Mouse (Mus musculus) E14TG2a.4 (cell line): ENCODE measurements around the gene Borcs6.
"Not testable (repeated sequence)": the region's sequence is repeated elsewhere in the genome, so short reads cannot be mapped to it uniquely, and the experiment has no call there.

ENCODE experiments used
- H3K27me3 ChIP-seq: 2 replicates; pipeline ENCODE4 v1.6.1; 2014; ENCODE audit warnings: low read length, control low read depth; ENCODE audit not compliant: insufficient read depth
- H3K36me3 ChIP-seq: 2 replicates; pipeline ENCODE4 v1.6.1; 2014; ENCODE audit warnings: low read length, control low read depth; ENCODE audit not compliant: insufficient read depth
- H3K4me1 ChIP-seq: replicated peaks from 2 replicates; pipeline ENCODE4 v1.6.1; 2014; ENCODE audit warnings: low read depth, low read length, control low read depth
- H3K4me3 ChIP-seq: replicated peaks from 2 replicates; pipeline ENCODE4 v1.5.1; 2014; ENCODE audit warnings: mild to moderate bottlenecking, low read length
- H3K9me3 ChIP-seq: 2 replicates; pipeline ENCODE4 v1.6.1; 2014; ENCODE audit warnings: low read length, control low read depth
- CTCF ChIP-seq: conservative IDR thresholded peaks from 2 replicates; pipeline ENCODE4 v1.5.1; 2014; ENCODE audit warnings: low read length
- NANOG ChIP-seq: IDR thresholded peaks from 2 replicates; pipeline ENCODE4 v1.6.1; 2014; ENCODE audit warnings: borderline replicate concordance, low read length, mixed read lengths
- POU5F1 ChIP-seq: IDR thresholded peaks from 2 replicates; pipeline ENCODE4 v1.6.1; 2014; ENCODE audit warnings: low read length, borderline replicate concordance

Borcs6 gene

DNA sequence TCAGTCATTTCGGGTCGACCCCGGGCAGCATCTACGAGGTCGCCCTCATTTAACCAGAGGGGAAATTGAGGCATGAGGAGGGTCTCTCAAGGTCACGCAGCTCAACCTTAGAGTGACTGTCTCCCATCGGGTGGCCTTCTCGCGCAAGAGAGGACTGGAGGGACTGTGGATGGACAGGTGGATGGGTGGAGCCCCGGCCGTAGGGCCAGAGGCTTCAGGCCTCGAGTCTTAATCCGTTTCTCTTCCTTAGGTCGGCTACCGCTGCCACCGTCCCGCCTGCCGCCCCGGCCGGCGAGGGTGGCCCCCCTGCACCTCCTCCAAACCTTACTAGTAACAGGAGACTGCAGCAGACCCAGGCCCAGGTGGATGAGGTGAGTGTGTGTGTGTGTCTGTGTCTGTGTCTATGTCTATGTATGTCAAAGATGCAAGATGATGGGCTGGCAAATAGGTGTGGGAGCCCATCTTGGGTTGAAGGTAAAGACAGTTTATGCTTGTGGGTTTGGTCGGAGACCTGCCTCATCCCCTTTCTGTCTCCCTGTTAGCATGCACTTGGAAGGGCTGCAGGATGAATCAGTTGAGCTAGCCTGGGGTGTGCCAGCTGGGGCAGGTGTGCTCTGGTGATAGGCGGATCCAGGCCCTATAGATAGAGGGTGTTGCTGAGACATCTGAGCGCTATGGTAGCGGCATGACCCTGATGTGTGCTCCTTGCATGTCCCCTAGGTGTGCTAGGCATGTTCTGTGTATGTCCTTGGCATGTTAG lies 29.5 kb downstream of the Borcs6 start:
- peak overlapping the region; percentile 99 for H3K4me3 ChIP-seq
- H3K27me3 ChIP-seq: no peaks in the 10 kb centered on the region
- peaks cover 36% of the 10 kb centered on the region for H3K36me3 ChIP-seq
- H3K4me1 ChIP-seq: peaks cover 69% of the 10 kb centered on the region
- no peak for TF ChIP-seq CTCF
- TF ChIP-seq POU5F1: no peak
- no peak for TF ChIP-seq NANOG
- no peaks in the 10 kb centered on the region for H3K9me3 ChIP-seq

DNA sequence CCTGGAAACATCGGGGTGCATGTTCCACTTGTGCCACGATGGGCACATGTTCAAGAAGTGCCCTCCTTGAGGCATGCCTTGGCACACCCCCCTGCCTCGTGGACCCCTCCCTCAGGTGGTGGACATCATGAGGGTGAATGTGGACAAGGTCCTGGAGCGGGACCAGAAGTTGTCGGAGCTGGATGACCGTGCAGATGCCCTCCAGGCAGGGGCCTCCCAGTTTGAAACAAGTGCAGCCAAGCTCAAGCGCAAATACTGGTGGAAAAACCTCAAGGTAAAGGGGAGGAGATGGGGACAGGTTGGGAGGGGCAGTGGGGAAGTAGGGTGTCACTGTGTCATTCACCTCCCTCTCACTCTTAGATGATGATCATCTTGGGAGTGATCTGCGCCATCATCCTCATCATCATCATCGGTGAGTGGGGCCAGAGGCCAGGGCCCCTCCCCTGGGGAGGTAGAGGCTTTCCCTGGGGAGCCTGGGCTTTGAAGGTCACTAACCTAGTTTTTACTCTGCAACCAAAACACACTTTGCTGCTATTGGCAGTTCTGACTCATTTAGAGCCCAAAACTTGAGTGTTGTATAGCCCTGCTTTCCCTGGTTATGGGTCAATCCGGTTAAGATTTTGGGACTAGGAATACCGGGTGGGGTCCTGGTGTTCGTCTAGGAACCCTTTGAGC lies 30.2 kb downstream of the Borcs6 start:
- no peaks in the 10 kb centered on the region for H3K9me3 ChIP-seq
- H3K36me3 ChIP-seq: peaks cover 36% of the 10 kb centered on the region
- peak overlapping the region; percentile 99 for H3K4me3 ChIP-seq
- no peaks in the 10 kb centered on the region for H3K27me3 ChIP-seq
- no peak for TF ChIP-seq CTCF
- TF ChIP-seq POU5F1: no peak
- no peak for TF ChIP-seq NANOG
- H3K4me1 ChIP-seq: peaks cover 75% of the 10 kb centered on the region

DNA sequence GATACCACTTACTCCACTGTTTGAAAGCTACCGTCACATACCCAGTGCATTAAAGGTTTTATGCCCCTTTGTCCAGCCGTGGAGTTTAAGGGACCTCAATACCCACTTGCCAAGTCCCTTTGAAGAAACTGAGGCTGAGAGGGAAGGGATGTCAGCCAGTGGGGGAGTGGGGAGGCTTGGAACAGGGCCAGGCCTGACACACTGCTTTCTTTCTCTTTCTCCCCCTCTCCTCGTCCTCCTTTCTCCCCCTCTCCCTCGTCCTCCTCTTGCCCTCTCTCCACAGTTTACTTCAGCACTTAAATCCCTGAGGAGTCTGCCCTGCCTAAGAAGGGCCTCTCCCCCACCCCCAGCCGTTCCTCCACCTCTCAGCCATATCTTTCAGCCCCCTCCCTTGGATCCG lies 30.9 kb downstream of the Borcs6 start:
- H3K4me3 ChIP-seq: peak overlapping the region; percentile 99
- H3K9me3 ChIP-seq: no peaks in the 10 kb centered on the region
- TF ChIP-seq POU5F1: no peak
- TF ChIP-seq CTCF: no peak
- no peak for TF ChIP-seq NANOG
- H3K4me1 ChIP-seq: peaks cover 77% of the 10 kb centered on the region
- no peaks in the 10 kb centered on the region for H3K27me3 ChIP-seq
- H3K36me3 ChIP-seq: peaks cover 36% of the 10 kb centered on the region

DNA sequence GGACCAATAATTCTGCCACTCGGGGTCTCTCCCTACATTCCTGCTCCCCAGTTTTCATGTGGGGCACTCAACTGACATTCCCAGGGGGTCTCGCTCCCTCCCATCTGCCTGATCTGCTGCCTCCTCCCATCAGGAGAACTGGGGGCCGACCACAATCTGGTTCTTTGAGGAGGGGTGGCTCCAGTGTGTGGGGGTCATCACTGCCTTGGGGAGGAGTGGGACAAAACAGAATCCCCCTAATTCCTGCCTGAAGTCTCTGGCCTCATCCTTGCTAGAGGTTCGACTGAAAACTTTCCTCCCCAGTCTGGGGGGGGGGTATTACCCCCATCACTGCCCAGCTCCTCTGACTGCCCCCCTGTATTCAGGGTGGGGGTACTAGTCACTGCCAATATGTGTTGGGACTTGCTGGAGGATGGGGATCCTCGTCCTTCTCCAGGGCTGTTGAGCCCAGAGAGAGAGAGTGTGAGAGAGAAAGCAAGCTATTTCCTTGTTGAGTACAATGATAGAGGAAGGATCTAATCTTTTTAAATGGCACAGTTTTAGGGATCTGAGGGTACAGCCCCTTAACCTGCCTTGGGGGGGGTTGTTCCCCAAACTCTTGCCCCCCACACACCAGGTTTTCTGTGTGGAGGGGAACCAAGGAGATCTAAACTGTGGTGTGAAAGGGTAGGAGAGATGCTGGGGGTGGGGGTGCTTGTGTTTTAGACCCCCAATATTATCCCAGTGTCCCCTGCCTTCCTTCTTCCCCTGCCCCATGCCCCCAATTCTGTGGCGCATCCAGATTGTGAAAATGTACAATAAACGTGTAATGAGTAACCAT lies 32.3 kb downstream of the Borcs6 start:
- peaks cover 36% of the 10 kb centered on the region for H3K36me3 ChIP-seq
- H3K4me1 ChIP-seq: peaks cover 79% of the 10 kb centered on the region
- H3K9me3 ChIP-seq: no peaks in the 10 kb centered on the region
- no peaks in the 10 kb centered on the region for H3K27me3 ChIP-seq
- no peak overlapping the region for H3K4me3 ChIP-seq
- TF ChIP-seq POU5F1: no peak
- no peak for TF ChIP-seq CTCF
- no peak for TF ChIP-seq NANOG

DNA sequence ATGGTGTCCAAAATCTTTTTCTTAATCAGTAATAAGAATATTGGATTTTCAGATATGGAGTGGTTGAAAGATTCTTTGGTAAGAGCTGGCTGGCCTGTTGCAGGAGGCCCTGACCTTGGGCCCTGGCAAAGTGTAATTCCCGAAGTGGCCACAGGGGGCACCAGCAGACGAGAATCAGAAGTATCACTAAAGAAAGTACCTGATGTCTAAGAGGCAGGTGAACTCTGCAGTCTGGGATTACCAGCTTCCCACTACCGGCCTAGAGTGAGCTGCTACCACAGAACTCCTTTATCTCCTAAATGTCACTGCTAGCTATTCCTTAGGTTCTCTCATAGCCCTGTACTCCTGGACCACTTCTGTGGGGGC lies 32.9 kb downstream of the Borcs6 start:
- Histone ChIP-seq H3K9me3 (no peaks in the 10 kb centered on the region), H3K27me3 (no peaks in the 10 kb centered on the region), H3K36me3 (peaks cover 36% of the 10 kb centered on the region), H3K4me1 (peaks cover 79% of the 10 kb centered on the region), H3K4me3 (no peak overlapping the region)
- TF ChIP-seq POU5F1: no peak
- TF ChIP-seq NANOG: no peak
- TF ChIP-seq CTCF: peak; percentile 95

DNA sequence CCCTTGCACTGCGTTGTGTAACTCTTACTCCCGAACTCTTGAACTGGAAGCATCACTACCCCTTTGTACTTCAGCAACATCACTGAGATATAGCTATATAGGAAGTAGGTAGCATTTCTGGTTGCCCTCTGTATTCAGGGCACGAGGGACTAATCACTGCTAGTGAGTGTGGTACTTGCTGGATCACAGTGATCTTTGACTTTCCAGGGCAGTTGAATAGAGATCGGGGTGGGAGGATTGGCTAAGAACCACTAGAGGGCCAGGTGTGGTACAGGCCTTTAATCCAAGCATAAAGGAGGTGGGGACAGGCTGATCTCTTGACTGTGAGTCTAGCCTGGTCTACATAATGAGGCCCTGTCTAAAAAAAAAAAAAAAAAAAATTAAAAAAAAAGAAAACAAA lies 33.4 kb downstream of the Borcs6 start:
- H3K4me3 ChIP-seq: no peak overlapping the region
- peaks cover 36% of the 10 kb centered on the region for H3K36me3 ChIP-seq
- no peaks in the 10 kb centered on the region for H3K9me3 ChIP-seq
- H3K27me3 ChIP-seq: no peaks in the 10 kb centered on the region
- peaks cover 79% of the 10 kb centered on the region for H3K4me1 ChIP-seq
- TF ChIP-seq NANOG (no peak), CTCF (peak; percentile 14; the same call in 1 of the 2 replicates)

GRCm38 (mm10) chr11:69093856-69094255 lies 34.3 kb downstream of the Borcs6 start:
- peaks cover 84% of the 10 kb centered on the region for H3K4me1 ChIP-seq
- not testable (repeated sequence) for H3K9me3 ChIP-seq, H3K4me3 ChIP-seq, H3K27me3 ChIP-seq
- peaks cover 36% of the 10 kb centered on the region for H3K36me3 ChIP-seq

- no peak for TF ChIP-seq POU5F1
- TF ChIP-seq CTCF: no peak
- no peak for TF ChIP-seq NANOG
- no peaks in the 10 kb centered on the region for H3K9me3 ChIP-seq
These were observed 35.3 kb downstream of the Borcs6 start, which contains the start of gene Per1 for GRCm38 (mm10) chr11:69094697-69095429. Gene Per1, plus strand, starts transcription at chr11:69095217.

More at GRCm38 (mm10) chr11:69094697-69095429, 35.3 kb downstream of the Borcs6 start, which contains the start of gene Per1:
- Histone ChIP-seq H3K36me3 (peaks cover 29% of the 10 kb centered on the region), H3K27me3 (no peaks in the 10 kb centered on the region), H3K4me1 (peaks cover 85% of the 10 kb centered on the region), H3K4me3 (peak within 1 kb of the TSS; percentile 87)
